Comparison of ENCODE assay signal across 9 mouse cellular contexts in the genomic region with DNA sequence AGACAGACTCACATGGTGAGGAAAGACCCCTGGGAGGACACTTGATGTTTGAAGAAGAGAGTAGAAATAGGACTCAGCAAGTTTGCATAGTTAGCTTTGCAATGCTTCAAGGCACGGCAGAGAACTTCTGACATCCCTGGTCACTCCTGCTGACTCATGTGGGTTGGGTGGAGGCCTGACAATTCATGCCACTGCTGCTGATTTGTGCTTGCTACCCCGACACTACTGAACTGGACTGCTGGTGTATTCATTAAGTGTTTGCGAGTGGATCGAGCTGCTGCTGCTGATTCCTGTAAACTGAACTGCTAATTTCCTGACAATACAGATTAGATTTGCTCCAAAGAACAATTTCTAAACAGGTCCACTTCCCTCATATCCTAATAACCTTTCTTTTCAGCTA. TPM values are rescaled to one million over a fixed set of nuclear protein-coding genes. Genes with fewer than 3 reads are reported as not detected.
A peak's percentile ranks its signal among the peaks of the same experiment; 100 is the strongest.
DNase-seq lines count a peak whose midpoint lies in the region; ATAC-seq lines count a peak whose summit lies in the region.
"Had no signal": no experiment of that assay in that cellular context is flagged by ENCODE, and none has a peak within 500 bp of the region (broad histone marks: within the 10 kb centered on the region; RNA-seq: fewer than 3 reads in every experiment).

No protein-coding gene starts in this region.

- intact Hi-C loops in heart, postnatal 36 days (cut with DNase I) = no loop called here

- H3K4me3 ChIP-seq in heart, embryonic 11.5 days (ENCODE audit: low read depth, low read length) = no peak overlapping the region
- no peak overlapping the region for H3K4me3 ChIP-seq in brown adipose tissue, adult 24 weeks (ENCODE audit: insufficient read depth, low read depth, low read length)
- H3K4me3 ChIP-seq in hindbrain, embryonic 13.5 days = no peak overlapping the region
- H3K4me3 ChIP-seq: embryonic facial prominence, embryonic 12.5 days had no signal

- peaks cover 6% of the 10 kb centered on the region; the same call in 1 of the 2 replicates for H3K4me1 ChIP-seq in heart, embryonic 11.5 days (ENCODE audit: control insufficient read depth, insufficient read depth, low read length)
- H3K4me1 ChIP-seq in brown adipose tissue, adult 24 weeks (ENCODE audit: control insufficient read depth, insufficient read depth, insufficient read length, low read length) = peaks cover 21% of the 10 kb centered on the region
- peaks cover 9% of the 10 kb centered on the region; the same call in 1 of the 2 replicates for H3K4me1 ChIP-seq in hindbrain, embryonic 13.5 days (replicated peaks)
- H3K4me1 ChIP-seq: embryonic facial prominence, embryonic 12.5 days had no signal

- peak; percentile 97 for DNase-seq in heart, adult 11 months
- DNase-seq in heart, postnatal 36 days = peak; percentile 41 to 52
- no peak for DNase-seq in layer of hippocampus, adult 18-20 months (ENCODE audit: low spot score in 2 of 2)

- no peaks in the 10 kb centered on the region for H3K36me3 ChIP-seq in heart, embryonic 11.5 days (ENCODE audit: control insufficient read depth, insufficient read depth, low read length)
- no peaks in the 10 kb centered on the region for H3K36me3 ChIP-seq in hindbrain, embryonic 13.5 days
- H3K36me3 ChIP-seq: embryonic facial prominence, embryonic 12.5 days had no signal

- H3K27ac ChIP-seq in heart, embryonic 11.5 days (ENCODE audit: low read depth, low read length) = no peak overlapping the region
- H3K27ac ChIP-seq in brown adipose tissue, adult 24 weeks (replicated peaks; ENCODE audit: low read depth, low read length) = peak overlapping the region; percentile 5; the same call in 1 of the 2 replicates
- H3K27ac ChIP-seq in hindbrain, embryonic 13.5 days = no peak overlapping the region
- H3K27ac ChIP-seq: embryonic facial prominence, embryonic 12.5 days had no signal

- no peak overlapping the region for H3K9ac ChIP-seq in heart, embryonic 11.5 days (ENCODE audit: low read depth, low read length)
- H3K9ac ChIP-seq in hindbrain, embryonic 13.5 days = no peak overlapping the region
- H3K9ac ChIP-seq: embryonic facial prominence, embryonic 12.5 days had no signal

- no peaks in the 10 kb centered on the region for H3K27me3 ChIP-seq in heart, embryonic 11.5 days (ENCODE audit: control insufficient read depth, insufficient read depth, low read length)
- no peaks in the 10 kb centered on the region for H3K27me3 ChIP-seq in hindbrain, embryonic 13.5 days
- H3K27me3 ChIP-seq: embryonic facial prominence, embryonic 12.5 days had no signal

- H3K4me2 ChIP-seq in heart, embryonic 11.5 days = no peak overlapping the region
- H3K4me2 ChIP-seq in hindbrain, embryonic 13.5 days = no peak overlapping the region
- H3K4me2 ChIP-seq: embryonic facial prominence, embryonic 12.5 days had no signal

- 49% methylated on average over 4 of the region's 4 CpGs for WGBS in heart, embryonic 11.5 days (ENCODE audit: insufficient replicate concordance)
- WGBS in hindbrain, embryonic 13.5 days = 52% methylated on average over 4 of the region's 4 CpGs

- no peak for ATAC-seq in heart, embryonic 11.5 days (replicated peaks; ENCODE audit: insufficient number of reproducible peaks, low FRiP score, low TSS enrichment)
- 0 out of 2 replicates have a peak, but pooled peaks have one; percentile 39 for ATAC-seq in megakaryocyte-erythroid progenitor cell, adult 5-6 weeks (replicated peaks; ENCODE audit: low FRiP score, low TSS enrichment, poor library complexity, severe bottlenecking)
- no peak for ATAC-seq in hindbrain, embryonic 13.5 days (ENCODE audit: low FRiP score)
- ATAC-seq in frontal cortex, adult (ENCODE audit: low TSS enrichment) = no peak

- H3K9me3 ChIP-seq in heart, embryonic 11.5 days (replicated peaks; ENCODE audit: control insufficient read depth, low read length) = no peaks in the 10 kb centered on the region
- no peaks in the 10 kb centered on the region for H3K9me3 ChIP-seq in hindbrain, embryonic 13.5 days
- H3K9me3 ChIP-seq: embryonic facial prominence, embryonic 12.5 days had no signal

RNA-seq across cellular contexts. Expression of gene Abi1, which starts 18.3 kb away (rescaled TPM):
- 34.6 and 35.3 TPM in 2 replicates for polyA plus RNA-seq in heart, embryonic 11.5 days (2014; fragmentation: Nextera tagmentation; extraction: Ambion mirVana)
- 27.1 and 53.2 TPM in 2 replicates for polyA plus RNA-seq in brown adipose tissue, adult 24 weeks (2012; ENCODE audit: insufficient read depth, insufficient read length, missing spikeins)
- total RNA-seq in heart, postnatal 36 days (2021) = 10 to 100 TPM; 21.4 to 24.7 TPM
- total RNA-seq in megakaryocyte-erythroid progenitor cell, adult 5-6 weeks (2014; fragmentation: Nextera tagmentation) = 49.1 and 70.0 TPM in 2 replicates
- 77.0 and 113 TPM in 2 replicates for total RNA-seq in megakaryocyte-erythroid progenitor cell, adult 5-6 weeks (2017)
- 51.8 and 52.9 TPM in 2 replicates for polyA plus RNA-seq in hindbrain, embryonic 13.5 days (2015; fragmentation: Nextera tagmentation; extraction: Ambion mirVana)
- 100 to 1,000 TPM; 213 to 220 TPM for total RNA-seq in layer of hippocampus, adult 18-20 months (2021)

RNA-seq across cellular contexts. Expression of gene Acbd5, which starts 46.2 kb away (rescaled TPM):
- polyA plus RNA-seq in heart, embryonic 11.5 days (2014; fragmentation: Nextera tagmentation; extraction: Ambion mirVana) = 22.7 and 28.2 TPM in 2 replicates
- 60.6 and 68.9 TPM in 2 replicates for polyA plus RNA-seq in brown adipose tissue, adult 24 weeks (2012; ENCODE audit: insufficient read depth, insufficient read length, missing spikeins)
- 10 to 100 TPM; 24.8 to 25.4 TPM for total RNA-seq in heart, postnatal 36 days (2021)
- 19.6 and 22.1 TPM in 2 replicates for total RNA-seq in megakaryocyte-erythroid progenitor cell, adult 5-6 weeks (2014; fragmentation: Nextera tagmentation)
- 19.0 and 22.7 TPM in 2 replicates for total RNA-seq in megakaryocyte-erythroid progenitor cell, adult 5-6 weeks (2017)
- 76.8 and 84.6 TPM in 2 replicates for polyA plus RNA-seq in hindbrain, embryonic 13.5 days (2015; fragmentation: Nextera tagmentation; extraction: Ambion mirVana)
- 10 to 100 TPM; 76.0 to 84.7 TPM for total RNA-seq in layer of hippocampus, adult 18-20 months (2021)

Comparison
In these comparisons a context has a peak if more than half of its experiments do, and no peak if none do; other contexts are left out.
1. DNase-seq: peak in heart, adult 11 months (single experiment) and heart, postnatal 36 days (2 of 2); none in layer of hippocampus, adult 18-20 months (0 of 2).